Mouse (Mus musculus) 3134 (cell line): Measurements from ENCODE around the gene Nsun4.

ENCODE experiments used
- DNase-seq: peaks from one replicate; pipeline ENCODE4 v3.0.0-alpha.2; 2011; ENCODE audit warnings: low spot score; ENCODE audit not compliant: insufficient read length; ENCODE audit errors: extremely low read depth

Nsun4 gene

DNA sequence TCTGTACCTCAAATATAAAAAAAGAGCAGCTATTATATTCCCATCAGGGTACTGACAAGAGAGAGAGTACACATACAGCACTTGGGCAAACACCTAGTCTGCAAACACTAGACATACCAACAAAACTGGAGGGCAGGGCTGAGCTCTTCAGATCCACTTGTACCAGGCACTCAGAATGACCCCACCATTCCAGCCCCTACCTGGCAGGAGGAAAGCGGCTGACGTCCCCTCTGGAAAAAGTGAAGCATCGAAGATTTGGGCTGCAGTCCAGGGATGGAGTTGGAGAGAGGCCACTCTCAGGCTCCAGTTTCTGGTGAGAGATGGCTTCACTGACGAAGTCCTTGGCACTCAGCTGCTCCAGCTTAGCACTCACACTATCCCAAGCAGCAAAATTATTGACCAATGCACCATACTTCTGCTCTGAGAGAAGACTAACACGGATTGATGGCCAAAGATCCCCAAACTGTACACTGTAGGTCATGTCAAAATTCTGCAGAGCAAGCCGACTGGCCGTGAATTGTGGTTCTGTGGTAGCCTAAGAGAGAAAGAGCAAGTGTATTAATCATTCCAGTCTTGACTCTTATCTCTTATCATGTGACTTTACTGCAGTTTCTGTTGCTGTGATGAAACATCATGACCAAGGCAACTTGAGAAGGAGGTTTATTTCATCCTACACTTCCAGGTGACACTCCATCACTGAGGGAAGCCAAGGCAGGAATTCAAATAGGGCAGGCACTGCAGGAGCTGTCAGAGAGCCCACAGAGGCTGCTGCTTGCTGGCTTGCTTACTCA is 5.4 kb downstream of the Nsun4 start:
- DNase-seq, result no peak

GRCm38 (mm10) chr4:116047681-116048080 is 6.0 kb downstream of the Nsun4 start:
- DNase-seq, result no peak

DNA sequence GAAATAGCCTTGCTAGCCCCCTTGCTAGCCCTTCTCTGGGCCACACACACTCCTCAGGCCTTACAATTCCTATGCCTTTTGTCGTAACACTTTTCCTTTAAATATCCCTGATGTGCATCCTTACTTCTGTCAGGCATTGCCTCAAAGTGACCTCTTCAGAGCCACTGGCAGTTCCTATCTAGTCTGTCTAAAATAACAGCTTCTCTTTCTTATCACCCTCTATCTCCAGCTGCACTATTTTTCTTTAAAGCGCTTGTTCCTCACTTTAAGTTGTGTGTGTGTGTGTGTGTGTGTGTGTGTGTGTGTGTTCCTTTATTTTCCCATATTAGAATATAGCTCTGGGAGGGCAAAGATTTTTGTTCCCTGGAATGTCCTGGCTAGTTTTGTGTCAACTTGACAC is 7.1 kb downstream of the Nsun4 start:
- no peak for DNase-seq

DNA sequence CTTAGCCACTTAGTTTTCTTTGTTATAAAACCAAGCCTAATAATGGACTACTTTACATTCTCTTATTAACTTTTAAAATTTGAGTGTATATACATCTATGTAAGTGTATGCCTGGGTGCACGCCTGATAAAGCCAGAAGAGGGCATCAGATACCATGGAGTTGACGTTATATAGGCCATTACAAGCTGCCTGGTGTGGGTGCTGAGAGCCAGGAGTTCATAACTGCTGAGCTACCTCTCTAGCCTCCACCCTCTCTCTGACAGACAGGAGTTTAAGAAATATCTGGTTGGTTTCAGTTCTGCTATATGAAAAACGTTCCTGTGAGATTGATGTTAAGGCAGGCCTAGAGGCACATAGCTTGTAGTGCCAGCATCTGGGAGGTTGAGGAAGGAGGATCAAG is 11.5 kb downstream of the Nsun4 start:
- DNase-seq, result no peak

DNA sequence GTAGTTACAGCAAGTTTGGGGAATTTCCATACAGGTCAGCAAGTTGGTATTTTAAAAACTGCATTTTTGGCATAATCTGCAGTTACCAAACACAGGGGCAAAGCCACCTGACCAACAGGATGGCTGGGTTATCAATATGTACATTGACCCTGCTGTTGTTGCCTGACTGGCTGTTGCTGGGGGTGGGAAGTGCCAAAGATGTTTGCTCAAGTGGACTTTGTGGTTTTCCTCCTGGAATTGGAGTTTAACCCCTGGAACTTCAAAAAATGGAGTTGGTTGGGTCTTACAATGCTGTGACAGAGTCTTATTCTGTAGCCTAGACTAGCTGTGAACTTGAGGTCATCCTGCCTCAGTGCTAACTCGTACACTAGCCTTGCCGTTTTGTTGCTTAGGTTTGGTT is 13.2 kb downstream of the Nsun4 start:
- DNase-seq, result no peak

DNA sequence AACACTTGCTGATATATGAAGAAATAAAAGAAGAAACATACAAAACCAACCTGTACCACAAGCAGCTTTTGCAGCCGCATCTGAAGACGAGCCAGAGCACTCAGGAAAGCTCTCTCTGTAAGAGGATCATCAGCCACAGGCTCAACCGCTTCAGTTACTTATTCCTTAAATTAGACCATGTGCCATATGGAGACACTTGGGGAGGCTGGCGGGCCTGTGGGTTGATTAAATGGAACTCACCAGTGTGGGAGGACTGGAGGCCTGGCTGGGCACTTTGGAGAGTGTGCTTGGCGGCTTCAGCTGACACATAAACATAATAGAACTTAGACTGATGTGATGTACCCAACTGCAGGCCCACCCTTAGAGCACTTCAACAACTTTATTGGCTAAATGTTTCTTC is 20.3 kb downstream of the Nsun4 start:
- no peak for DNase-seq

- no peak for DNase-seq
Measured at GRCm38 (mm10) chr4:116032906-116033305, 20.8 kb downstream of the Nsun4 start.

- no peak for DNase-seq
Measured at GRCm38 (mm10) chr4:116017902-116018746, 35.6 kb downstream of the Nsun4 start, which contains the start of gene Faah. Gene Faah (minus strand): TSS chr4:116017926.

GRCm38 (mm10) chr4:116017300-116017901 is 36.3 kb downstream of the Nsun4 start:
- peak; percentile 72 for DNase-seq

- no peak for DNase-seq
Measured at GRCm38 (mm10) chr4:116016862-116017299, 36.8 kb downstream of the Nsun4 start.

DNA sequence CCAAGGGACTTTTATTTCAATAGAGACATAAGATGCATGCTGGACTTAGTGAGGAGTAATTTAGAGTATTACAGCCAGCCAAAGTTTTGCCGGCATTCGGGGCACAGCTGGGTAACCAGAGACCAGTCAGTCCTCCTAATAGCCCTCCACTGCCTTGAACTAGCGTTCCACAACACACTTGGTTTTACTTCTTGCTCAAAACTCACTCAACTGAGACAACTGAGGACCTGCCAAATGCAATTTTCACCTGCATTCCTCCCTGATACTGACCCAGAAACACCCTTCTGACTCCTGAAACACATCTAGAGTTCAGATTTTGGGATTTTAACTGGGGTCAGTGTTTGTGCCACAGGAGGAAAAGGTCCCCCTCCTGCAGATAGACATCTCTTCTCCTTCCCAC is 37.3 kb downstream of the Nsun4 start:
- DNase-seq, result no peak

GRCm38 (mm10) chr4:116015996-116016395 is 37.7 kb downstream of the Nsun4 start:
- no peak for DNase-seq

- no peak for DNase-seq
Measured at GRCm38 (mm10) chr4:116015502-116015901, 38.2 kb downstream of the Nsun4 start.

DNA sequence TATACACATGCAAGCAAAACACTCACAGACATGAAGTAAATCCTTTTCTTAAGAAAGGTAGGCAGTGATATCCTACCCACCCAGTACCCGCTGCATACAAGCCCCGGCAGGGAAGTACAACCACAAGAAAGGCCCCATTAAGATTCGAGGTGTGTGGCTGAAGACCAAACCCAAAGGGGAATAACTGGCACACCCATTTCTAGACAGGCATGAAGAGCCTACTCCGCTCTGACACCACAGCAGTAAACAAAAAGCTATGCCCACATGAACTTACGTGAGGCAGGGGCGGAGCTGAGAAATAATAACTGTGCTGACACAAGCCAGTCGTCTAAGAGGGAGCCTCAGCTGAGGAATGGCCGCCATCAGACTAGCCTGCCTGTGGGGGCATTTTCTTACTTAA is 43.5 kb downstream of the Nsun4 start:
- no peak for DNase-seq

DNA sequence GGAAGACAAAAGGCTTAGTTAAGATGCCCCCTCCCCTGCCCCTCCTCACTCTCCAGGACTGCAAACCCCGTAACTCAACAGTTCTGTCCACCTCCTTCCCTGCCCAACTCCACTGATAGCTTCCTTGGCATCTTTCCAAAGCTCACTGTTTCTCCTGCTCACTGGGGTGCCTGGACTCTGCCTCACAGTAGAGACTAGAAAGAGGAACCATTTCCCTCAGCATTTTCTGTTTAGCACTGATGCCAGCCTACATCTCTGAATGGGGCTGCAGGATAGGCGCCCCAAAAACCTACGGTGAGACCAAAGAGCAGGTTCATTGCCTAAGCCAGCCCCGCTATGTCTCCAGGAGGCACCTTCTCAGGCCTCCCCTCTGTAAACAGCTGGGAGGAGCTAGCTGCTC is 52.5 kb downstream of the Nsun4 start:
- no peak for DNase-seq

- DNase-seq, result no peak
Measured at GRCm38 (mm10) chr4:116000671-116001070, 53.0 kb downstream of the Nsun4 start.

DNA sequence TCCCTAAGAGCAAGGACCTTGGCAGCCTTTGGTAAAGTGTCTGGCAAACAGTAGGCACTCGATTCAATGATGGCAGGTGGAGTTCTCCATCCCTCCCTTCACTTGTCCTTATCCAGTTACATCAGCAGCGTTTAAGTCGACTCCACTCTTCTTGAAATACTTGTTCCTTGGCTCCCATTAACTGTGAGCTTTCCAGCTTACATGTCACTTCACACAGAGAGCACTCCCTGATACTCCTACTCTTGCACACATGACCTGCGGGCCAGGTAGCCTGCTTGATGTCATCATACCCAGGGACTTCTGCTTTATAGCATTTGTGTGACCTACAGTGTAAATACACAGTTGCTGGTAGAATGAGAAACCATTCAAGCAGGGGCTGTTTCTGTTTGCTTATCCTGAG is 56.9 kb downstream of the Nsun4 start:
- no peak for DNase-seq

GRCm38 (mm10) chr4:115995376-115995730 is 58.3 kb downstream of the Nsun4 start:
- DNase-seq, result no peak

- DNase-seq, result no peak
Measured at GRCm38 (mm10) chr4:115994662-115995375, 58.9 kb downstream of the Nsun4 start.

DNA sequence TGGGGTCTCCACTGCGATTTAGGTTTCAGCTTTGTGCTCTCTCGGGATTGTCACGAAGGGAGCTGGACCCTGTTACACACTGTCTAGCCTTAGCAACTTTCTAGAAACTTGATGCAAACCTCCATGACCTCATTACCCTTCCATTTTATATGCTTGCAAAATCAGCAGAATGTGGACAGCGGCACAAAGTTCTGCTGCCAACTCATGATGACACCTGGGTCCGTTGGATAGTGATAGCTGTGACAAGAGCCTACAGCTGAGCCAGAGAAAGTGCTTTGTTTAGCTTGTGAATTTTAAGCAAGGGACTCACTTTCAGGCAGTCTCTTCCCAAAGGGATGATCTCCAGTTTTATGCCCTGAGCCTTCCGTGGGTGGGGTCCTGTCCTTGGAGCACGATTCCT is 64.3 kb downstream of the Nsun4 start:
- no peak for DNase-seq
